In genomic region chr5:131601934-131602692, GRCm38 (mm10) we compare ENCODE assay signal across 14 mouse cellular contexts.
DNase-seq lines count a peak whose midpoint lies in the region; ATAC-seq lines count a peak whose summit lies in the region.
"Had no signal": no experiment of that assay in that cellular context is flagged by ENCODE, and none has a peak within 500 bp of the region (broad histone marks: within the 10 kb centered on the region; RNA-seq: fewer than 3 reads in every experiment).

No protein-coding gene starts in this region.

- peak overlapping the region; percentile 29; the same call in 1 of the 2 replicates for H3K9ac ChIP-seq in hindbrain, embryonic 13.5 days
- H3K9ac ChIP-seq in neural tube, embryonic 12.5 days = no peak overlapping the region
- H3K9ac ChIP-seq: lung, embryonic 15.5 days had no signal

- peak; percentile 51 for DNase-seq in embryo, embryonic 10 days (ENCODE audit: low spot score)
- peak; percentile 39 for DNase-seq in forebrain, embryonic 10.5 days (ENCODE audit: extremely low spot score, low spot score)
- DNase-seq in frontal cortex, postnatal 36 days (ENCODE audit: low spot score in 2 of 2) = no peak
- DNase-seq in left cerebral cortex, postnatal 25 days (ENCODE audit: low spot score in 2 of 2) = no peak
- DNase-seq in gastrocnemius, postnatal 25 days = no peak
- DNase-seq: cerebellum, postnatal 14 days; gastrocnemius, adult 2 months; kidney, postnatal 36 days; right cerebral cortex, postnatal 14 days had no signal

- H3K4me3 ChIP-seq in forebrain, embryonic 10.5 days = no peak overlapping the region
- no peak overlapping the region for H3K4me3 ChIP-seq in hindbrain, embryonic 13.5 days
- H3K4me3 ChIP-seq in neural tube, embryonic 12.5 days = no peak overlapping the region
- H3K4me3 ChIP-seq: gastrocnemius, adult 2 months; heart, embryonic 10.5 days; lung, embryonic 15.5 days; megakaryocyte, embryonic 14.5 days had no signal

- no peaks in the 10 kb centered on the region for H3K36me3 ChIP-seq in forebrain, embryonic 10.5 days (replicated peaks)
- H3K36me3 ChIP-seq in hindbrain, embryonic 13.5 days = no peaks in the 10 kb centered on the region
- no peaks in the 10 kb centered on the region for H3K36me3 ChIP-seq in neural tube, embryonic 12.5 days
- H3K36me3 ChIP-seq: heart, embryonic 10.5 days; lung, embryonic 15.5 days had no signal

- ATAC-seq in hindbrain, embryonic 13.5 days (ENCODE audit: low FRiP score) = peak; percentile 43
- peak; percentile 76 for ATAC-seq in neural tube, embryonic 12.5 days (ENCODE audit: low FRiP score, low read depth)

- 16% methylated on average over 7 of the region's 7 CpGs for WGBS in forebrain, embryonic 10.5 days
- 18% methylated on average over 7 of the region's 7 CpGs for WGBS in hindbrain, embryonic 13.5 days
- WGBS in neural tube, embryonic 12.5 days = 14% methylated on average over 7 of the region's 7 CpGs

- peaks cover 100% of the 10 kb centered on the region for H3K27me3 ChIP-seq in forebrain, embryonic 10.5 days (ENCODE audit: poor library complexity, severe bottlenecking)
- peaks cover 12% of the 10 kb centered on the region; the same call in 1 of the 2 replicates for H3K27me3 ChIP-seq in hindbrain, embryonic 13.5 days
- peaks cover 14% of the 10 kb centered on the region for H3K27me3 ChIP-seq in neural tube, embryonic 12.5 days (replicated peaks)

- H3K9me3 ChIP-seq in forebrain, embryonic 10.5 days = no peaks in the 10 kb centered on the region
- no peaks in the 10 kb centered on the region for H3K9me3 ChIP-seq in hindbrain, embryonic 13.5 days
- H3K9me3 ChIP-seq in neural tube, embryonic 12.5 days = no peaks in the 10 kb centered on the region
- H3K9me3 ChIP-seq: heart, embryonic 10.5 days; lung, embryonic 15.5 days; megakaryocyte, embryonic 14.5 days had no signal

- peaks cover 60% of the 10 kb centered on the region for H3K4me1 ChIP-seq in forebrain, embryonic 10.5 days
- H3K4me1 ChIP-seq in hindbrain, embryonic 13.5 days (replicated peaks) = peaks cover 61% of the 10 kb centered on the region
- H3K4me1 ChIP-seq in neural tube, embryonic 12.5 days = peaks cover 45% of the 10 kb centered on the region
- H3K4me1 ChIP-seq: megakaryocyte, embryonic 14.5 days had no signal

- peak overlapping the region; percentile 10; the same call in 1 of the 2 replicates for H3K4me2 ChIP-seq in hindbrain, embryonic 13.5 days
- peak overlapping the region; percentile 30 for H3K4me2 ChIP-seq in neural tube, embryonic 12.5 days (replicated peaks)
- H3K4me2 ChIP-seq: lung, embryonic 15.5 days had no signal

- intact Hi-C loops in left cerebral cortex, postnatal 25 days (cut with DNase I) = no loop called here

- peak overlapping the region; percentile 45 for H3K27ac ChIP-seq in forebrain, embryonic 10.5 days
- peak overlapping the region; percentile 85 for H3K27ac ChIP-seq in hindbrain, embryonic 13.5 days
- H3K27ac ChIP-seq in neural tube, embryonic 12.5 days = peak overlapping the region; percentile 71; the same call in 1 of the 2 replicates
- H3K27ac ChIP-seq: gastrocnemius, adult 2 months; heart, embryonic 10.5 days; lung, embryonic 15.5 days had no signal

Comparison
In these comparisons a context has a peak if more than half of its experiments do, and no peak if none do; other contexts are left out.
1. DNase-seq: peak in embryo, embryonic 10 days (single experiment) and forebrain, embryonic 10.5 days (single experiment); none in frontal cortex, postnatal 36 days (0 of 2), left cerebral cortex, postnatal 25 days (0 of 2) and gastrocnemius, postnatal 25 days (single experiment).
2. Peak in every context shown above with its lines, with median percentiles within 50 percentile points of each other: H3K27ac ChIP-seq.